Mouse (Mus musculus) midbrain, embryonic 14.5 days (tissue): ENCODE data around the gene Evl. TPM values are rescaled to one million over a fixed set of nuclear protein-coding genes. Genes with fewer than 3 reads are reported as not detected.

Experiments
- ATAC-seq: fragments of 200-750 bp; cut with Nextera tagmentation; 2 replicates; pipeline ENCODE4 v1.8.0; 2017; ENCODE audit warnings: moderate number of reproducible peaks, moderate library complexity; ENCODE audit not compliant: low FRiP score, low TSS enrichment
- DNase-seq: peaks from one replicate; pipeline ENCODE4 v3.0.0-alpha.2; 2015
- H3K27ac ChIP-seq: fragments of 300-500 bp; sonication (generic); replicated peaks from 2 replicates; pipeline ENCODE4 v1.5.1; 2014; ENCODE audit warnings: mild to moderate bottlenecking, low read depth, low read length, moderate library complexity
- H3K27me3 ChIP-seq: fragments of 300-500 bp; sonication (generic); 2 replicates; pipeline ENCODE4 v1.6.1; 2014; ENCODE audit warnings: low read length, control low read depth, mixed read lengths; ENCODE audit not compliant: control insufficient read depth, insufficient read depth
- H3K36me3 ChIP-seq: fragments of 300-500 bp; sonication (generic); 2 replicates; pipeline ENCODE4 v1.6.1; 2014; ENCODE audit warnings: low read length, control low read depth; ENCODE audit not compliant: control insufficient read depth, insufficient read depth
- H3K4me1 ChIP-seq: fragments of 300-500 bp; sonication (generic); 2 replicates; pipeline ENCODE4 v1.6.1; 2014; ENCODE audit warnings: mild to moderate bottlenecking, antibody characterized with exemption, low read length, control low read depth; ENCODE audit not compliant: control insufficient read depth, insufficient read depth
- H3K4me2 ChIP-seq: fragments of 300-500 bp; sonication (generic); 2 replicates; pipeline ENCODE4 v1.6.1; 2014; ENCODE audit warnings: mild to moderate bottlenecking, low read length, moderate library complexity
- H3K4me3 ChIP-seq: fragments of 300-500 bp; sonication (generic); replicated peaks from 2 replicates; pipeline ENCODE4 v1.5.1; 2014; ENCODE audit warnings: low read depth, low read length
- H3K9ac ChIP-seq: fragments of 300-500 bp; sonication (generic); replicated peaks from 2 replicates; pipeline ENCODE4 v1.6.1; 2014; ENCODE audit warnings: mild to moderate bottlenecking, low read length, moderate library complexity
- H3K9me3 ChIP-seq: fragments of 300-500 bp; sonication (generic); 2 replicates; pipeline ENCODE4 v1.6.1; 2016; ENCODE audit warnings: low read length, control low read depth, mixed read lengths; ENCODE audit not compliant: control insufficient read depth
- WGBS: fragments of 180-500 bp; shearing (Covaris S2); extraction: QIAGEN DNeasy Blood & Tissue Kit; methylation state at CpG from one replicate; pipeline ENCODE4 v1.1.7; 2014; 5-methylcytosine and 5-hydroxymethylcytosine counted together
- polyA plus RNA-seq: library from polyadenylated mRNA; unstranded; fragments of >200 nt; fragmentation: Nextera tagmentation; extraction: Ambion mirVana; gene quantifications from 2 replicates; pipeline ENCODE4 v1.2.1, GENCODE M21; 2014

Gene Evl
- polyA plus RNA-seq, 1 experiment from 2014 or later, result 280 TPM

DNA sequence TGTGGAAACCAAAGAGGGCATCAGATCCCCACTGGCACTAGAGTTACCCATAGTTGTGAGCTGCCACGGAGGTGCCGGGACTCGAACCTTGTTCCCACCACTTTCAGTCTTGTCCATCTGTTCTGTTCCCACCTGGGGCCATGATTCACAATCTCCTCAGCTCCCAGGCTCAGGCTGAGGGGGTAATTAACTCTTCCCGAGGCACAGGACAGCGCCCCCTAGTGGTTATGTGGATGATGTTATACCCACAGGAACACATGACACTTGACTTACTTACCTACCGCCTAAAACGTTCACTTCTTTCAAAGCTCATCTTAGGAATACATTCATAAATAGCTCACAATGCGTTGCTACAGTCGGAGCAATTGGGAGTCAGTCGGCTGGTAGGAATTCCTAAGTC is 18.1 kb upstream of the Evl start:
- no peak for ATAC-seq
- H3K4me1 ChIP-seq, result no peaks in the 10 kb centered on the region
- 69% methylated on average over 10 of the region's 10 CpGs for WGBS
- DNase-seq, result no peak
- H3K27me3 ChIP-seq, result no peaks in the 10 kb centered on the region
- no peak overlapping the region for H3K4me2 ChIP-seq
- no peak overlapping the region for H3K9ac ChIP-seq
- no peak overlapping the region for H3K27ac ChIP-seq
- H3K36me3 ChIP-seq, result peaks cover 46% of the 10 kb centered on the region
- no peak overlapping the region for H3K4me3 ChIP-seq
- H3K9me3 ChIP-seq, result no peaks in the 10 kb centered on the region

DNA sequence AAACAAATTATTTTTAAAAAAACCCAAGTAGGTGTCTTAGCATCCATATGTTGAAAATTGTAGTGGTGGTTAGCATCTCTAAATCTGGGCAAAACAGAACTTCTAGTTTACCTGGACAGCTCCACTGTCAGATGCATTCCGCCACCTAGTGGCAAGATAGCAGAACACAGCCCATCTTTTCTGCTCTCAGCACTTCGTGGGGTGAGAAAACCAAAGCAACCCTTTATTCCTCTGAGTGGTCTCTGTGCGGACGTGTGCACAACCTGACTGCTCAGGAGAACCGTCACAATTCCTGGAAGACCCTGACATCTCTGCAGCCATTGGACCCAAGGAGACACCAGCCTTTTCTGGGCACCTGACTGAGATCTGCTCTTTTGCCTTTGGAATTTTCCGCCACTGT is 13.4 kb upstream of the Evl start:
- H3K9me3 ChIP-seq, result no peaks in the 10 kb centered on the region
- WGBS, result 25% methylated on average over 6 of the region's 6 CpGs
- peaks cover 31% of the 10 kb centered on the region for H3K36me3 ChIP-seq
- no peak overlapping the region for H3K9ac ChIP-seq
- H3K4me1 ChIP-seq, result no peaks in the 10 kb centered on the region
- DNase-seq (peak; percentile 87), ATAC-seq (peak; percentile 24; the same call in 1 of the 2 replicates)
- no peaks in the 10 kb centered on the region for H3K27me3 ChIP-seq
- no peak overlapping the region for H3K4me2 ChIP-seq
- no peak overlapping the region for H3K4me3 ChIP-seq
- no peak overlapping the region for H3K27ac ChIP-seq

DNA sequence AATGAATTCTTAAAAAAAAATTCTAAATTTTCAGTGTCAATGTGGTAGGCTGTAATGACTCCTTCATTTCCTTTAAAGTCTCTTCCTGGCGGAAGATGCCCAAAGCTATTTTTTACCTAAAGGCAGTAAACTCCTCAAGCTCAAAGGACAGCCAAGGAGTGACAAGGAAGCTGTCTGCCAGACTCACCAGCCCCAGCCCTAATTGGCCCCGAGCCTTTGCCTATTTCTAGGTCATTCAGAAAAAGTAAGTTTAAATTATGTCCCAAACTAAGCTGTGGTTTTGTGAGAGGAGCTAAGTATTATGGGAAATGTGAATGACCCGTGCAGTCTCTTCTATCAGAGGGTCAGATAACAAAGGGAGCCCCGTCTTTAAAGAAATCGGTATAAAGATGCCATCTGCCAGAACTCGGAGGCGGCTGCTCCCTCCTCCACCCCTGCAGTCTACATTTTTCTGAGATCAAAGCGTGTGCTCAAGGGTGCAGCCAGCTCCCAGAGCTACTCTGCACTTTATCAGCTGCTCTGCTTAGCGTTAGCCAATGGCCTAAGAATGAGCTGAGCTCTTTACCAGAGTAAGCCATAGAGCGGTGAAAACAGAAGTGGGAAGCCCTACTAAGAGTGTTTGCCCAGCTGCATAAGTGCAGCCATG is 7.9 kb upstream of the Evl start:
- peak; percentile 68 for DNase-seq
- no peak overlapping the region for H3K4me2 ChIP-seq
- H3K4me3 ChIP-seq, result no peak overlapping the region
- peak; percentile 74; the same call in 1 of the 2 replicates for ATAC-seq
- no peaks in the 10 kb centered on the region for H3K36me3 ChIP-seq
- H3K9ac ChIP-seq, result no peak overlapping the region
- no peaks in the 10 kb centered on the region for H3K27me3 ChIP-seq
- WGBS, result 7% methylated on average over 10 of the region's 10 CpGs
- H3K27ac ChIP-seq, result peak overlapping the region; percentile 58
- no peaks in the 10 kb centered on the region for H3K9me3 ChIP-seq
- peaks cover 15% of the 10 kb centered on the region; the same call in 1 of the 2 replicates for H3K4me1 ChIP-seq

DNA sequence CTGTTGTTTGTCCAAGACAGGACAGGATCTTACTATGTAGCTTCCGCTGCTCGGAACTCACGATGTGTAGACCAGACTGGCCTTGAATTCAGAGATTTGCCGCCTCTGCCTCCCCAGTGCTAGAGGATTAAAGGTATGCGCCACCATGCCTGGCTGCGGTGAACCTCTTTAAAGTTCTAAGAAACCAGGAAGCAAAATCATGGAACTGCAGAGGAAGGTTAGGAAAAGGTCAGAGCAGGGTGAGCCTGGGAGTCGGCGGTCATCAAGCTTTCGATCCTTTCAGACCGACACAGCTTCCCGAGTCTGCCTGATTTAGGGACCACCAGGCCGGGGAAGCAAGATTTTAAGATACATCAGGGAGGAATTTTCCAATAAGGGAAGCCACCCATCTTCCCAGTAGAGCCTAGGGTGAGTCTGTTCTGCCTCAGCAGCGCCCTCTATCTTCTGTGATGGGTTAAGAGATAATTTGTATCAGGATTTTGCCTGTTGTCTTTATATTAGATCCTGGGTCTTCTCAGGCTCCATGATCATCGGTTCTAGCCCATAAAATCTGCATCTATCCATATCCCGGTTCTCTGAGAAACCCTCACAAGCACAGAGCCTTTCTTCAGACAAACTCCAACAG is 7.2 kb upstream of the Evl start:
- H3K27me3 ChIP-seq, result no peaks in the 10 kb centered on the region
- 59% methylated on average over 15 of the region's 15 CpGs for WGBS
- ATAC-seq, result no peak
- DNase-seq, result peak; percentile 19
- no peaks in the 10 kb centered on the region for H3K9me3 ChIP-seq
- H3K9ac ChIP-seq, result no peak overlapping the region
- H3K4me2 ChIP-seq, result no peak overlapping the region
- no peak overlapping the region for H3K4me3 ChIP-seq
- H3K4me1 ChIP-seq, result peaks cover 15% of the 10 kb centered on the region; the same call in 1 of the 2 replicates
- H3K36me3 ChIP-seq, result no peaks in the 10 kb centered on the region
- peak overlapping the region; percentile 58 for H3K27ac ChIP-seq

DNA sequence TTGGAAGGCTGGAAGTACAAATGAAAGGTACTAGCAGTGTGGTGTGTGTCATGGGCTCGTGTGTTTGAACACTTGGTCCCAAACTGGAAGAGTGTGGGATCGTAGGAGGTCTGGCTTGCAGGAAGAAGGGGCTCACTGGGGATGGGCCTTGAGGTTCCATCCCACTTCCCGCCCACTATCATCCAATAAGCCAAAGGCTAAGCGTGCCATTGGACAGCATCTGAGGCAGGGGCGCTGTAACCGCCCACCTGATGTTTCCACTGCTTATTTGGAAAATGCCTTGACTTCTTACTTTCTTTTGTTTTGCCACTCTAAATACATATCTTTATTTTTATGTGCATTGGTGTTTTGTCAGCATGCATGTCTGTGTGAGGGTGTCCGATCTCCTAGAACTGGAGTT is 2.8 kb upstream of the Evl start:
- H3K27me3 ChIP-seq, result no peaks in the 10 kb centered on the region
- ATAC-seq (no peak), DNase-seq (no peak)
- H3K36me3 ChIP-seq, result no peaks in the 10 kb centered on the region
- no peaks in the 10 kb centered on the region for H3K9me3 ChIP-seq
- no peak overlapping the region for H3K27ac ChIP-seq
- H3K4me3 ChIP-seq, result no peak overlapping the region
- H3K4me1 ChIP-seq, result peaks cover 26% of the 10 kb centered on the region
- H3K9ac ChIP-seq, result no peak overlapping the region
- no peak overlapping the region for H3K4me2 ChIP-seq
- 84% methylated on average over 7 of the region's 7 CpGs for WGBS

DNA sequence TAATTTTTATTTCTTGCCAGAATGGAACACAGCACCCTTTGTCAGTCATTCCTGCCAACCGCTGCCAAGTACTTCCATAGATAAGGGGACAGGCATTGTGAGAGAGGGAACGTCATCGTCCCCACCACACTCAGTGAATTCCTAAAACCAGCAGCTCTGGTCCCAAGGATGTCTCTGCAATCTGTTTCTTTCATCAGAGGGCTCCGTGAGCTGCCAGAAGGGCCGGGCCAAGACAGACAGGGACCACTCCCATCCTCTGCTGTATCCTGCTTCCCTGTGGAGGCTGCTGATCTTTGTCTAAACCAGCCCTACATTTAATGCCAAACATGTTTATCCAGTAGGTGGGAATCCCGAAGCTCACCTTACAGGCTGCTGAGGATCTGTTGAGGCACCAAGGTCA is 1.4 kb upstream of the Evl start:
- no peak overlapping the region for H3K4me3 ChIP-seq
- H3K36me3 ChIP-seq, result no peaks in the 10 kb centered on the region
- H3K4me1 ChIP-seq, result peaks cover 28% of the 10 kb centered on the region
- no peak for DNase-seq
- H3K27me3 ChIP-seq, result no peaks in the 10 kb centered on the region
- H3K27ac ChIP-seq, result no peak overlapping the region
- ATAC-seq, result no peak
- H3K4me2 ChIP-seq, result no peak overlapping the region
- H3K9ac ChIP-seq, result no peak overlapping the region
- H3K9me3 ChIP-seq, result no peaks in the 10 kb centered on the region
- 52% methylated on average over 6 of the region's 6 CpGs for WGBS

DNA sequence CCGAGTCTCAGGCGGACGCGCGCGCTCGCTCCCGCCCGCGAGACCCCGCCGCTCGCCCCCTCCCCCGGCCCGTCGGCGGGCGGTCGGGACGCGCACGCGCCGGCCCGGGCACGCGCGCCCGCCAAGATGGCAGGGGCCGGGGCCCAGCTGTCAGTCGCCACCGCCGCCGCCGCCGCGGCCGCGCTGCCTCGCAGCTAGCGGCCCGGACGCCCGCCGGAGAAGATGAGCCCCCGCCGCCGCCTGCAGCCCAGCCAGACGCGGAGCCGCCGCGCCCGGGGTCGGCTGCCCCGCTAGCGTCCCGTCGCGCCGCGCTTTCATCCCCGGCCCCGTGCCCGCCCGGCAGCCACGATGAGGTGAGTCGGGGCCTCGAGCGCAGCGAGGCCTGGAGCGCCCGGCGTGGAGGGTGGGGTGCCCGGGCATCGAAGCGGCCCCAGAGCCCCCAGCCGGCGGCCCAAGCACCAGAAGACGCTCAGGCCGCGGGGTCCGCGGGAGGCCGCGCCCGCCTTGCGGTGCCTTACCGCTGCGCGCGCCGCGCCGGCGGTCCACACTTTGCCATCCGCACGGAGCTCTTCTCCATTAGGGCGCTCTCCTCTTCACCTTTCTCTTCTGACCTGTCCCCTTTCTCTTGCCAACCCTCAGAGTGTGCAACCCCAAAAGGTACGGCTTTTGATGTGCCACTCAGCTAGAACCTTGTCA is 489 bp downstream of the Evl start:
- under 1% methylated on average over 64 of the region's 100 CpGs for WGBS

DNA sequence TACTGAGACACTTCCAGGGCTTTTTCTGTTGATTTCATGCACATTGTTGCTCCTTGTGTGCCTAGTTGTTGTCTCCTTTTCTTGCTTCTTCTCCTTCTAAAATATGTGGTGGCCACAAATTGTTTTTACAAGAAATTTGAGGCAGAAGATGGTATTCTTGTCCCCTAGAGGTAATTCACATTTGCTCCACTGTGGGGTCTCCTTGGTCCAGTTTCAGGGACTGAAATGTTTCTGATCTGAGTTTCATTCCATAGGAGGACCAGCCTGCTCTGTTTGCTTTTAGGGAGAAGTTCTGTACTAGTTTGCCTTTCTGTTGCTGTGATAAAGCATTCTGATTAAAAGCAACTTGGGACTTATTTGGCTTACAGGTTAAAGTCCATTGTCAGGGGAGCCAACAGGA is 3.7 kb downstream of the Evl start:
- H3K4me3 ChIP-seq, result no peak overlapping the region
- no peaks in the 10 kb centered on the region for H3K27me3 ChIP-seq
- DNase-seq (peak; percentile 24), ATAC-seq (no peak)
- H3K9me3 ChIP-seq, result no peaks in the 10 kb centered on the region
- H3K9ac ChIP-seq, result peak overlapping the region; percentile 10; the same call in 1 of the 2 replicates
- no peaks in the 10 kb centered on the region; the same call in 1 of the 2 replicates for H3K36me3 ChIP-seq
- H3K4me1 ChIP-seq, result peaks cover 41% of the 10 kb centered on the region
- no peak overlapping the region for H3K27ac ChIP-seq
- peak overlapping the region; percentile 86 for H3K4me2 ChIP-seq

More for the DNA sequence above, 489 bp downstream of the Evl start:
- H3K4me3 ChIP-seq, result peak overlapping the region; percentile 99
- ATAC-seq (peak; percentile 80), DNase-seq (peak; percentile 75)
- H3K9me3 ChIP-seq, result no peaks in the 10 kb centered on the region
- peaks cover 38% of the 10 kb centered on the region for H3K4me1 ChIP-seq
- peak overlapping the region; percentile 98 for H3K9ac ChIP-seq
- no peaks in the 10 kb centered on the region for H3K27me3 ChIP-seq
- H3K4me2 ChIP-seq, result peak overlapping the region; percentile 86
- no peaks in the 10 kb centered on the region for H3K36me3 ChIP-seq
- H3K27ac ChIP-seq, result peak overlapping the region; percentile 96
